14 mouse cellular contexts compared by ENCODE assay signal in genomic region chr17:84047520-84047919, GRCm38 (mm10).
DNase-seq lines count a peak whose midpoint lies in the region; ATAC-seq and TF ChIP-seq lines count a peak whose summit lies in the region.
"Had no signal": no experiment of that assay in that cellular context is flagged by ENCODE, and none has a peak within 500 bp of the region (broad histone marks: within the 10 kb centered on the region; RNA-seq: fewer than 3 reads in every experiment).

No protein-coding gene starts in this region.

- no peak overlapping the region for H3K9ac ChIP-seq in intestine, postnatal 0 days (ENCODE audit: low read depth, low read length)
- H3K9ac ChIP-seq in intestine, embryonic 15.5 days = no peak overlapping the region
- H3K9ac ChIP-seq in midbrain, postnatal 0 days (replicated peaks; ENCODE audit: low read length, poor library complexity, severe bottlenecking) = no peak overlapping the region
- H3K9ac ChIP-seq in midbrain, embryonic 15.5 days = no peak overlapping the region
- H3K9ac ChIP-seq in kidney, embryonic 16.5 days (replicated peaks; ENCODE audit: low read length) = no peak overlapping the region
- H3K9ac ChIP-seq: limb, embryonic 13.5 days had no signal

- peak; percentile 51 for TF ChIP-seq CTCF in intestine, postnatal 0 days (IDR thresholded peaks at IDR 0.05; ENCODE audit: low read depth)
- peak; percentile 39 for TF ChIP-seq CTCF in midbrain, postnatal 0 days (IDR thresholded peaks at IDR 0.05)

- H3K27me3 ChIP-seq in intestine, postnatal 0 days (replicated peaks; ENCODE audit: control insufficient read depth, insufficient read depth, low read length) = no peaks in the 10 kb centered on the region
- H3K27me3 ChIP-seq in intestine, embryonic 15.5 days (replicated peaks) = no peaks in the 10 kb centered on the region
- no peaks in the 10 kb centered on the region for H3K27me3 ChIP-seq in midbrain, postnatal 0 days (ENCODE audit: insufficient read depth, low read length)
- no peaks in the 10 kb centered on the region for H3K27me3 ChIP-seq in midbrain, embryonic 15.5 days (replicated peaks)
- no peaks in the 10 kb centered on the region for H3K27me3 ChIP-seq in limb, embryonic 10.5 days (ENCODE audit: low read depth, poor library complexity, severe bottlenecking)
- no peaks in the 10 kb centered on the region for H3K27me3 ChIP-seq in kidney, embryonic 16.5 days (ENCODE audit: insufficient read depth, low read length)
- H3K27me3 ChIP-seq: limb, embryonic 13.5 days had no signal

- H3K9me3 ChIP-seq in intestine, postnatal 0 days (ENCODE audit: control insufficient read depth) = 0 out of 2 replicates have a peak, but pooled peaks cover 2% of the 10 kb centered on the region
- H3K9me3 ChIP-seq in intestine, embryonic 15.5 days = no peaks in the 10 kb centered on the region
- H3K9me3 ChIP-seq in midbrain, postnatal 0 days (ENCODE audit: low read length) = no peaks in the 10 kb centered on the region
- H3K9me3 ChIP-seq in midbrain, embryonic 15.5 days = no peaks in the 10 kb centered on the region
- H3K9me3 ChIP-seq in limb, embryonic 10.5 days (replicated peaks) = no peaks in the 10 kb centered on the region
- no peaks in the 10 kb centered on the region for H3K9me3 ChIP-seq in kidney, embryonic 16.5 days (ENCODE audit: low read length)

- H3K4me3 ChIP-seq in intestine, postnatal 0 days (ENCODE audit: low read depth, low read length) = no peak overlapping the region
- no peak overlapping the region for H3K4me3 ChIP-seq in intestine, embryonic 15.5 days (replicated peaks)
- H3K4me3 ChIP-seq in midbrain, postnatal 0 days (ENCODE audit: low read depth, low read length) = no peak overlapping the region
- H3K4me3 ChIP-seq in midbrain, embryonic 15.5 days = no peak overlapping the region
- H3K4me3 ChIP-seq in limb, embryonic 10.5 days = no peak overlapping the region
- no peak overlapping the region for H3K4me3 ChIP-seq in kidney, embryonic 16.5 days (ENCODE audit: low read length)
- H3K4me3 ChIP-seq: limb, embryonic 13.5 days; midbrain, embryonic 10.5 days had no signal

- ATAC-seq in intestine, postnatal 0 days = no peak
- ATAC-seq in intestine, embryonic 15.5 days = no peak
- no peak for ATAC-seq in midbrain, postnatal 0 days (ENCODE audit: low FRiP score)
- ATAC-seq in midbrain, embryonic 15.5 days (replicated peaks) = no peak
- ATAC-seq in kidney, embryonic 16.5 days (ENCODE audit: low FRiP score, low TSS enrichment) = no peak
- ATAC-seq: activated CD4-positive, CD25-positive, alpha-beta regulatory T cell, adult 4 months had no signal

- no peak for DNase-seq in midbrain, postnatal 0 days (ENCODE audit: low spot score)
- DNase-seq in ZHBTc4 (ENCODE audit: low read depth, low spot score) = peak; percentile 61
- no peak for DNase-seq in limb, embryonic 10.5 days (ENCODE audit: low spot score)
- DNase-seq: cerebellum, adult 9-10 months; kidney, postnatal 4 days; lung, postnatal 14 days; thymus, adult 18-20 months had no signal

- WGBS in intestine, postnatal 0 days = 97% methylated on average over 1 of the region's 1 CpGs
- 96% methylated on average over 1 of the region's 1 CpGs for WGBS in intestine, embryonic 15.5 days
- WGBS in midbrain, postnatal 0 days = 88% methylated on average over 1 of the region's 1 CpGs
- WGBS in midbrain, embryonic 15.5 days = 81% methylated on average over 1 of the region's 1 CpGs
- WGBS in limb, embryonic 10.5 days = 79% methylated on average over 1 of the region's 1 CpGs
- 93% methylated on average over 1 of the region's 1 CpGs for WGBS in kidney, embryonic 16.5 days

- H3K4me2 ChIP-seq in intestine, postnatal 0 days (replicated peaks; ENCODE audit: low read depth) = no peak overlapping the region
- H3K4me2 ChIP-seq in intestine, embryonic 15.5 days (replicated peaks) = no peak overlapping the region
- no peak overlapping the region for H3K4me2 ChIP-seq in midbrain, postnatal 0 days (ENCODE audit: low read depth, low read length, poor library complexity, severe bottlenecking)
- no peak overlapping the region for H3K4me2 ChIP-seq in midbrain, embryonic 15.5 days
- H3K4me2 ChIP-seq in kidney, embryonic 16.5 days (replicated peaks; ENCODE audit: low read depth, low read length) = no peak overlapping the region
- H3K4me2 ChIP-seq: limb, embryonic 13.5 days had no signal

- H3K36me3 ChIP-seq in intestine, postnatal 0 days (ENCODE audit: control insufficient read depth, insufficient read depth) = no peaks in the 10 kb centered on the region
- no peaks in the 10 kb centered on the region for H3K36me3 ChIP-seq in intestine, embryonic 15.5 days
- no peaks in the 10 kb centered on the region for H3K36me3 ChIP-seq in midbrain, postnatal 0 days (ENCODE audit: insufficient read depth, low read length)
- H3K36me3 ChIP-seq in midbrain, embryonic 15.5 days (replicated peaks) = no peaks in the 10 kb centered on the region
- no peaks in the 10 kb centered on the region for H3K36me3 ChIP-seq in limb, embryonic 10.5 days
- no peaks in the 10 kb centered on the region for H3K36me3 ChIP-seq in kidney, embryonic 16.5 days (ENCODE audit: insufficient read depth, low read length)
- H3K36me3 ChIP-seq: limb, embryonic 13.5 days; midbrain, embryonic 10.5 days had no signal

- peaks cover 21% of the 10 kb centered on the region for H3K4me1 ChIP-seq in intestine, postnatal 0 days (replicated peaks; ENCODE audit: control insufficient read depth, insufficient read depth, low read length)
- H3K4me1 ChIP-seq in intestine, embryonic 15.5 days (replicated peaks) = peaks cover 35% of the 10 kb centered on the region
- no peaks in the 10 kb centered on the region for H3K4me1 ChIP-seq in midbrain, postnatal 0 days (ENCODE audit: insufficient read depth, low read length)
- H3K4me1 ChIP-seq in midbrain, embryonic 15.5 days = no peaks in the 10 kb centered on the region
- peaks cover 43% of the 10 kb centered on the region for H3K4me1 ChIP-seq in limb, embryonic 10.5 days
- peaks cover 28% of the 10 kb centered on the region for H3K4me1 ChIP-seq in kidney, embryonic 16.5 days (ENCODE audit: insufficient read depth, low read length)

- H3K27ac ChIP-seq in intestine, postnatal 0 days (ENCODE audit: low read depth, low read length) = no peak overlapping the region
- H3K27ac ChIP-seq in intestine, embryonic 15.5 days = no peak overlapping the region
- no peak overlapping the region for H3K27ac ChIP-seq in midbrain, postnatal 0 days (ENCODE audit: low read depth, low read length)
- no peak overlapping the region for H3K27ac ChIP-seq in midbrain, embryonic 15.5 days
- H3K27ac ChIP-seq in limb, embryonic 10.5 days = no peak overlapping the region
- no peak overlapping the region for H3K27ac ChIP-seq in kidney, embryonic 16.5 days (ENCODE audit: low read length)
- H3K27ac ChIP-seq: limb, embryonic 13.5 days had no signal
